Mouse (Mus musculus): ENCODE data around the gene 1110051M20Rik. TPM values are rescaled to one million over a fixed set of nuclear protein-coding genes. Genes with fewer than 3 reads are reported as not detected.

Gene 1110051M20Rik
- polyA plus RNA-seq, 1 experiment, result 45.5 TPM

DNA sequence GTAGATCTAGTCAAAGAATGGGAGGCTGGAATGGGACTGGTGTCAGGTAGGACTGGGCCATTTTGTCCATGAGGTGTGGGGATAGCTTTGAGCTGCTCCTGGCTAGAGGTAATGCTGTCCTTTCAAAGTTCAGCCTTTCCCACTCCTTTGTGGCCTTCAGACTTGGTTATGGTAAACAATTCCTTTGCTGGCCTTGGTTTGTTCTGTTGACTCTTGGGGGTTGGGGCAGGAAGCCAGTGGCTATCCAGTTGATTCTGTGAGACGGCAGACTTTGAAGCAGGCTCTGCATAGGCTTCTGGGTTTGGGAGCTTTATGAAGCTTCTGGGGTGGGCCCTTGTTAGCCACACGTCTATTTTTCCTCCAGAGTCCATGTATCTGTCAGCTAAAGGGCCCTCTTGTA lies 175.8 kb downstream of the 1110051M20Rik start:
- TF ChIP-seq TCF3 (IDR thresholded peaks at IDR 0.05; ENCODE audit: insufficient read length, low read depth) (no peak), POLR2AphosphoS2 (IDR thresholded peaks at IDR 0.05; ENCODE audit: insufficient read length, low read depth) (no peak), POLR2A (IDR thresholded peaks at IDR 0.05; ENCODE audit: insufficient read length, low read depth) (no peak), CEBPB (IDR thresholded peaks at IDR 0.05; ENCODE audit: insufficient read depth, poor library complexity, severe bottlenecking) (no peak)
- H3K4me3 ChIP-seq, result no peak overlapping the region
- no peaks in the 10 kb centered on the region for H3K27me3 ChIP-seq (ENCODE audit: control insufficient read depth, insufficient read depth, insufficient read length)

DNA sequence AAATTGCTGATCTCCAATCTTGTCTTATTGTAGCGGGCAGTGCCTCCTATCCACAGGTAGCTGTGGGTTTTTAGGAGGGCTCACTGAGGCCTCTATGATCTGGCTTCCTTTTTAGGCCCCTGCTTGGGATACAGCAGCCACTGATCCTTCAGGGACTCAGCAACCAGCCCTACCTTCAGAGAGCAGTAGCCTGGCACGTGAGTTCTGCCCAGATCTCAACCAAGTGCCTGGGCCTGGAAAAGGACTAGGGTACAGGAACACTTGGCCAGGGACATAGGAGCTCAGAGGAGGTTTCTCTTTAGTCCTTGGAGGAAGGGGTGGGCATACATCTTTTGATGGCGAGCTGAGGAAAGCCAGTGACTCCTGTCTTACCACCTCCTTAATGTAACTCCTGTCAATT lies 176.5 kb downstream of the 1110051M20Rik start:
- TF ChIP-seq MAX (IDR thresholded peaks at IDR 0.05; ENCODE audit: low read depth) (no peak), MYOG (IDR thresholded peaks at IDR 0.05; ENCODE audit: control insufficient read depth in 1 of 3, insufficient read depth in 1 of 3, insufficient read length in 2 of 3, low read depth in 2 of 3) (no peak), REST (IDR thresholded peaks at IDR 0.05; ENCODE audit: insufficient read depth, insufficient read length) (no peak), E2F4 (IDR thresholded peaks at IDR 0.05; ENCODE audit: insufficient read depth) (no peak), CEBPB (IDR thresholded peaks at IDR 0.05; ENCODE audit: insufficient read depth, poor library complexity, severe bottlenecking) (no peak), POLR2AphosphoS2 (IDR thresholded peaks at IDR 0.05; ENCODE audit: insufficient read length, low read depth) (no peak)
- peaks cover 46% of the 10 kb centered on the region for H3K36me3 ChIP-seq (ENCODE audit: control insufficient read depth, insufficient read depth)
- peaks cover 27% of the 10 kb centered on the region for H3K79me2 ChIP-seq (ENCODE audit: control insufficient read depth, insufficient read depth)
- no peak overlapping the region for H3K4me3 ChIP-seq
- no peak overlapping the region for H3K4me2 ChIP-seq (ENCODE audit: low read depth)
- no peaks in the 10 kb centered on the region for H3K27me3 ChIP-seq (ENCODE audit: control insufficient read depth, insufficient read depth, insufficient read length)
- H3ac ChIP-seq (ENCODE audit: control insufficient read depth, insufficient read length), result no peak overlapping the region

More for the DNA sequence above, 175.8 kb downstream of the 1110051M20Rik start:
- no peak overlapping the region for H3ac ChIP-seq (ENCODE audit: control insufficient read depth, insufficient read length)
- H3K4me2 ChIP-seq (ENCODE audit: low read depth), result no peak overlapping the region
- peaks cover 27% of the 10 kb centered on the region for H3K79me2 ChIP-seq (ENCODE audit: control insufficient read depth, insufficient read depth)
- H3K36me3 ChIP-seq (ENCODE audit: control insufficient read depth, insufficient read depth), result peaks cover 53% of the 10 kb centered on the region

DNA sequence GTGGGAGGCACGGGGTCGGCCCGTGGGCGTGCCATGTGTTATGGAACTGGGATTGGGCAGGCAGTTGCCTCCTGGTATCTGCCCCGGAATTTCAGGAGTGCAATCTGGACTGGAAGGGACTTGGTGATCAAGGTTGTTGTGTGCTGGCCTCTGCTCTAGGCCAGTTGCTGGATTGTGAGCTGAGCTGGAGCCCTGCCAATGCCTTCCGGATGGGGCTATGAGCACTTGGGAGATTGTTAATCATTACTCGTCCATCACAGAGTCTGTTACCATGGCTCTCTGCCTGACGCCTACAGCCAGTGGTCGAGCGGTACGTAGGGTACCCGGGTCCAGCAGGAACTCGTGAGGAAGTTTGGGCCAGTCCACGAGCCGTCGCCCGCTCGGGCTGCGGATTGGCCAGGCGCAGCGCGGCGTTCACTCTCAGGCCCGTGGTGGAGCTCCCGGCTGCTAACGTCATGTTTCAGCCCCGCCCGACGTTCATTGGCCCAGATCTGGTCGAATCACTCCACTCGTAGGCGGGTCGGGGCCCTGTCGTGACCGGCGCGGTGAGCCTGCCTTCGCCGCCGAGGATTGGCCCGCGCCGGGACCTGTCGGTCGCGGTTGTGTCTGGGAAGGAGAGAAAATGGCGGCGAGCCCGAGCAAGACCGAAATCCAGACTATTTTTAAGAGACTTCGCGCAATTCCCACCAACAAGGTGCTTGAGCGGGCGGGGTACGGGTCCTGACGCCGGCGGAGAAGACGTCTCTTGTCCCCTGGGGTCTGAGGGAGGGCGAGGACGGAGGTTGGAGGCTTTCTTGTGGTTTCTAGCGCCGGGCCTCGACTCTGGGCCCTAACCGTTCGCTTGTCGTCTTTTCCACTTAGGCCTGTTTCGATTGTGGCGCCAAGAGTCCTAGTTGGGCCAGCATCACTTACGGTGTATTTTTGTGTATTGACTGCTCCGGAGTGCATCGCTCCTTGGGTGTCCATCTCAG lies 179.5 kb downstream of the 1110051M20Rik start, which contains the start of gene Arfgap2:
Gene Arfgap2 (plus strand): TSS at position 264 of the 971 bp plus-strand sequence.
- H3ac ChIP-seq (ENCODE audit: control insufficient read depth, insufficient read length), result peak within 1 kb of the TSS; percentile 45
- peak in 1 of 3 experiments; percentile 13 for TF ChIP-seq MYOG (IDR thresholded peaks at IDR 0.05; ENCODE audit: control insufficient read depth in 1 of 3, insufficient read depth in 1 of 3, insufficient read length in 2 of 3, low read depth in 2 of 3)
- TF ChIP-seq E2F4 (IDR thresholded peaks at IDR 0.05; ENCODE audit: insufficient read depth), result no peak
- no peak for TF ChIP-seq USF1 (IDR thresholded peaks at IDR 0.05; ENCODE audit: low read depth)
- TF ChIP-seq MAX (IDR thresholded peaks at IDR 0.05; ENCODE audit: low read depth), result no peak
- TF ChIP-seq POLR2AphosphoS2 (IDR thresholded peaks at IDR 0.05; ENCODE audit: insufficient read length, low read depth), result peak; percentile 96
- TF ChIP-seq MYOD1 (IDR thresholded peaks at IDR 0.05; ENCODE audit: control insufficient read depth in 1 of 3, insufficient read length in 2 of 3, low read depth in 2 of 3), result no peak
- peak; percentile 77 for TF ChIP-seq POLR2A (IDR thresholded peaks at IDR 0.05; ENCODE audit: insufficient read length, low read depth)
- no peak for TF ChIP-seq TCF12 (IDR thresholded peaks at IDR 0.05; ENCODE audit: insufficient read depth, poor library complexity, severe bottlenecking)
- no peak for TF ChIP-seq TCF3 (IDR thresholded peaks at IDR 0.05; ENCODE audit: insufficient read length, low read depth)
- no peak for TF ChIP-seq CEBPB (IDR thresholded peaks at IDR 0.05; ENCODE audit: insufficient read depth, poor library complexity, severe bottlenecking)
- no peak for TF ChIP-seq SRF (IDR thresholded peaks at IDR 0.05; ENCODE audit: control insufficient read depth, insufficient read length, low read depth)
- TF ChIP-seq REST (IDR thresholded peaks at IDR 0.05; ENCODE audit: insufficient read depth, insufficient read length), result no peak
- H3K79me2 ChIP-seq (ENCODE audit: control insufficient read depth, insufficient read depth), result peaks cover 21% of the 10 kb centered on the region
- H3K36me3 ChIP-seq (ENCODE audit: control insufficient read depth, insufficient read depth), result peaks cover 24% of the 10 kb centered on the region
- peak within 1 kb of the TSS; percentile 96 for H3K4me3 ChIP-seq
- no peaks in the 10 kb centered on the region for H3K27me3 ChIP-seq (ENCODE audit: control insufficient read depth, insufficient read depth, insufficient read length)
- H3K4me2 ChIP-seq (ENCODE audit: low read depth), result peak within 1 kb of the TSS; percentile 92

DNA sequence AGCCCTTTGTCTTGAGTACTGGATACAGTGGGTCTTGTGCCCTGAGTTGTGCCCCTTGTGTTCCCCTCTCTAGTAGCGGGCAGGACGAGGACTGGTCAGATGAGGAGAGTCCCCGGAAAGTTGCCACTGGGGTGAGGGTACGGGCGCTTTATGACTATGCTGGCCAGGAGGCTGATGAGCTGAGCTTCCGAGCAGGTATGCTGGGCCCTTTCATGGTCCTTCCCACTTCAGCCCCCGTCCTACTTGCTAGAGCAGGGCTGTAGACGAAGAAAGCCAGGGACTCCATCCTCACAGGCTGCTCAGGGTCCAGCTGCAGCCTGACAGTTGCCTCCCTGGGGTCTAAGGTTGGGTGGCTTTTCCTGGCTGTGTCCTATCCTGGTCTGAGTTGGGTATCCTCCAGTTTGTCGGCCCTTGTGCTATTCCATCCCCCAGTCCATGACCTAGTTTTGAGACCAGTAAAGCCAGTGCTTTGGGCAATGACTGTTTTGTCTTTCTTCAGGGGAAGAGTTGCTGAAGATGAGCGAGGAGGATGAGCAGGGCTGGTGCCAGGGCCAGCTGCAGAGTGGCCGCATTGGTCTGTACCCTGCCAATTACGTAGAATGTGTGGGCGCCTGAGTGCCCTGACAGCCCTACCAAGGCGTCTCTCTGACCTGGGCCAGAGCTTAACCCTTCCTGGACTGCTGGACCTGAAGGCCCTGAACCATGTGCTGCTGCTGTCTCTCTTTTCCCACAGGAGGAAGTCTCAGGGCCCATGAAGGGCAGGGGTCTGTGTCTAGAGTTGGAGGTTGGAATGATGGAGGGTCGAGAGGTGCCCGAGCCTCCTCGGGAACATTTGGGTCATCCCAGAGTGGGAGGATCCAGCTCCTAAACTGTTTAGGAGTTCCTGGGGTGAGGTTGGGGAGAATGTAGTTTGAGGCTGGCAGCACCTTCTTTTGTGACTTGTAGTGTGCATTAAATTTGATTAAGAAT lies 180.5 kb downstream of the 1110051M20Rik start:
- H3K79me2 ChIP-seq (ENCODE audit: control insufficient read depth, insufficient read depth), result peaks cover 21% of the 10 kb centered on the region
- no peaks in the 10 kb centered on the region for H3K27me3 ChIP-seq (ENCODE audit: control insufficient read depth, insufficient read depth, insufficient read length)
- H3ac ChIP-seq (ENCODE audit: control insufficient read depth, insufficient read length), result peak overlapping the region; percentile 45
- peaks cover 23% of the 10 kb centered on the region for H3K36me3 ChIP-seq (ENCODE audit: control insufficient read depth, insufficient read depth)
- TF ChIP-seq SRF (IDR thresholded peaks at IDR 0.05; ENCODE audit: control insufficient read depth, insufficient read length, low read depth) (no peak), POLR2AphosphoS2 (IDR thresholded peaks at IDR 0.05; ENCODE audit: insufficient read length, low read depth) (peak; percentile 5)
- H3K4me2 ChIP-seq (ENCODE audit: low read depth), result peak overlapping the region; percentile 92
- H3K4me3 ChIP-seq, result peak overlapping the region; percentile 96
